Mouse (Mus musculus): ENCODE measurements around the gene Pax5. TPM values are rescaled to one million over a fixed set of nuclear protein-coding genes. Genes with fewer than 3 reads are reported as not detected.

Pax5 gene
- polyA plus RNA-seq, 1 experiment = not detected

- TF ChIP-seq GATA1 (IDR thresholded peaks at IDR 0.05; ENCODE audit: low read length) = no peak
Measured at GRCm38 (mm10) chr4:44711136-44711900, 1.0 kb upstream of the Pax5 start.

GRCm38 (mm10) chr4:44710701-44711097 is 412 bp upstream of the Pax5 start:
- TF ChIP-seq GATA1 (IDR thresholded peaks at IDR 0.05; ENCODE audit: low read length) = no peak

DNA sequence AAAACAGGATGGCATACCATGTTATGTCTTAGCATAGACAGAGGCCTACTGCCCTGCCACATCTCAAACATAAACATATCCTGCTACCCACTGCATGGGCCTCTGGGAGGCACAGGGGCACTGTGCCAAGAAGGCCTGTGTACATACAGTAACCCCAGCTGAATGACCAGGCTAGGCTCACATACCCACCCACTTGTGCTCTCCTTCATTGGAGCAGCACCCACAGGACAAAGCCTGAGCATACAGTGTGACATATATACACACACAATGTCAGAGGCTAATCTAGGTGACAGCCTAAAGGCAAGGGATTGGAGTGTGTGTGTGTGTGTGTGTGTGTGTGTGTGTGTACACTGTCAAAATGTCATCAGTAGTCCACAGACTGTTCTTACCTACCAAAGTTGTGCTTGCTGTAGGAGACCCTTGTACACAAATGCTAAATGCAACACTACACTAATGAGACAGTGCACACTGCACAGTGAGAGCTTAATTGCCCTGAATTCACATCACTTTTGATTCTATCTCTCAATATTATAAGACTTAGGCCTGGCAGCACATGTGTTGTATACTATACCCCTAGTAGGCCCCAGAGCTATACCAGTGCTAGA is 1.1 kb downstream of the Pax5 start:
- no peak for TF ChIP-seq GATA1 (IDR thresholded peaks at IDR 0.05; ENCODE audit: low read length)

DNA sequence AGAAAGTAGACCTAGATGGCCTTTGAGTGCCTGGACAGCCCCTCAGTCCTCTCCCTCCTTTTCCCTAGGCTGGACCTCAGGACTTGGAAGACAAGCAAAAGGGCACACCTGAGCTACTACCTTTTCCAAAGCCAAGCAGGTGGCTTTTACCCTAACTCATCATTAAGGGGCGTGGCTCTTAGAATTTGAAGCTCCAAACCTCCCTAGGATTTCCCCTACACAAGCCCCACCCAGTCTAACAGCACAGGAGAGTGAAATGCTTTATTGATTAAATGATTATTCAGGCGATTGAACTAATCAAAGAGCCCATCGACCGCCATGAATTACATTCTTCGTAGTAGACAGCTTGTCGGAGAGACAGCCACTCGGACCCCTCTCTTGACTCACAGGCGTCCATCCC is 2.0 kb downstream of the Pax5 start:
- no peak for TF ChIP-seq GATA1 (IDR thresholded peaks at IDR 0.05; ENCODE audit: low read length)

GRCm38 (mm10) chr4:44706865-44707264 is 3.4 kb downstream of the Pax5 start:
- no peak for TF ChIP-seq GATA1 (IDR thresholded peaks at IDR 0.05; ENCODE audit: low read length)

GRCm38 (mm10) chr4:44705967-44706366 is 4.3 kb downstream of the Pax5 start:
- TF ChIP-seq GATA1 (IDR thresholded peaks at IDR 0.05; ENCODE audit: low read length) = no peak

- TF ChIP-seq GATA1 (IDR thresholded peaks at IDR 0.05; ENCODE audit: low read length) = no peak
Measured at GRCm38 (mm10) chr4:44705151-44705550, 5.1 kb downstream of the Pax5 start.

DNA sequence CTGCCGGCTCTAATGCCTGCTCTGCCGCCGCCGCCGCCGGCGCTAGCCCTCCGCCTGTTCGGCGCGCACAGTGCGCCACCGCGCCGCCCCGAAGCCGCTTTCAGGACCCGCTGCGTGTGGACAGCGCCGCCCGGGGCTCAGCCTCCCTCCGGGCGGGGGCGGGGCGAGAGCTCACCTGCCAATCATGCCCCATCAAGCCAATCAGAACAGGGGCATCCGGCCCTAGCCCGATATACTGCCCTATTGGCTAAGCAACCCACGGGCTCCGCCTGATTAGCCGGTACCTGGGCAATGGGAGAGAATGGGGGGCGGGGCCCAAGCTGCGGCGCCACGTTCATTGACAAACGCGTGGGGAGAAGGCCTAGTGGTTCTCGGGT is 5.9 kb downstream of the Pax5 start:
- TF ChIP-seq GATA1 (IDR thresholded peaks at IDR 0.05; ENCODE audit: low read length) = no peak

DNA sequence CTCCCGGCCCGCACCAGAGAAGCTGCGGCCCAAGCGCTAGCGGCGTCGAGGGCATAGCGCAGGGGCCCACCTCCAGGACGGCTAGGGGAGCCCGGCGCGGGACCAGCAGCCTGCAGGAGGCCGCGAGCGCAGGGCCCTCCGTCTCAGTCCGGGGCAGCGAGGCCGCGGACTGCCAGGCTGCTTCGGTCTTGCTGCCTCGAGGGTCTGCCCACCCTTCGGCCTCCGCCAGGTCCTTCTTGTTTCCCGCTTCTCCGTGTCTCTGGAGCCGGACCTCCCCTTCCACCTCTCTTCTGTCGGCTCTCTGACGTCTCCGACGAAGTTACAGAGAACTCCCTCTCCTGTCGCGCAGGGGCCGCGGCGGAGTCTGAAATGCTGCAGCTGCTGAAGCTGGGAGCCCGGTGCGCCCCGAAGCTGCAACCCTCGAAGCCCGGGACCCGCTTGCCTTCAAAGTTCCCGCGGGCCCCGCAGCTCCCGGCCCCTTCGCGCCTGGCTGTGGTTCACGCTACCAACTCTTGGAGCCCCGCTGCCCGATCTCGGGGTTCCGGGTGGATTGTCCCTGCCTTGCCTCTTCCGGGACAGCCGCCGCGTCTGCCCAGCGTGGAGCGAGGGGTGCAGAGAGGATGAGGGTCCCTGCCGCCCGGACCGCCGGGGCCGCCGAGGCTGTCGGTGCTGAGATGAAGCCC is 6.5 kb downstream of the Pax5 start:
- TF ChIP-seq GATA1 (IDR thresholded peaks at IDR 0.05; ENCODE audit: low read length) = no peak

- no peak for TF ChIP-seq GATA1 (IDR thresholded peaks at IDR 0.05; ENCODE audit: low read length)
Measured at GRCm38 (mm10) chr4:44702891-44703685, 7.2 kb downstream of the Pax5 start.

GRCm38 (mm10) chr4:44702011-44702527 is 8.2 kb downstream of the Pax5 start:
- TF ChIP-seq GATA1 (IDR thresholded peaks at IDR 0.05; ENCODE audit: low read length) = no peak

DNA sequence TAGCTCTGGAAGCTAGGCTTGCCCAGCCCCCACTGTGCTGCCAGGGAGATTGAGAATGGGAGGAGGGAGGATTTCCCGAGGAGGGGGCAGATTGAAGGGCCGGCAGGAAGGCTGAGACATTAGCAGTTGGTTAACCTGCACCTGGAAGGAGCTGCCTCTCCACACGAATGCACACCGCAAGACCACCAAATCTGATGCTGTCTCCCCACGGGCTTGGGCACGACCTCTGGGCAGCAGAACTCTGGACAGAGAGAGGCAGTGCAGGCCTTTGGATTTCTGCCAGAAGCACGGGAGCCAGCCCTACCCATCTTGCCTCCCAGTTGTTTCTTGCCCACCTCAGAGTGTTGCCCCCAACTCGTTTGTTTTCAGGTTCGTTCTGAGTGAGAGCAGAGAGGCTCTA is 8.8 kb downstream of the Pax5 start:
- no peak for TF ChIP-seq GATA1 (IDR thresholded peaks at IDR 0.05; ENCODE audit: low read length)

- TF ChIP-seq GATA1 (IDR thresholded peaks at IDR 0.05; ENCODE audit: low read length) = no peak
Measured at GRCm38 (mm10) chr4:44696676-44697075, 13.6 kb downstream of the Pax5 start.

GRCm38 (mm10) chr4:44694369-44694768 is 15.9 kb downstream of the Pax5 start:
- TF ChIP-seq GATA1 (IDR thresholded peaks at IDR 0.05; ENCODE audit: low read length) = no peak

- TF ChIP-seq GATA1 (IDR thresholded peaks at IDR 0.05; ENCODE audit: low read length) = no peak
Measured at GRCm38 (mm10) chr4:44685582-44685981, 24.7 kb downstream of the Pax5 start.

Data from G1E-ER4 (cell line).